Mouse (Mus musculus): ENCODE results near the gene Drc7. TPM values are rescaled to one million over a fixed set of nuclear protein-coding genes. Genes with fewer than 3 reads are reported as not detected.

Drc7 gene
- polyA plus RNA-seq, 1 experiment from 2014 or later = 0.05 TPM

DNA sequence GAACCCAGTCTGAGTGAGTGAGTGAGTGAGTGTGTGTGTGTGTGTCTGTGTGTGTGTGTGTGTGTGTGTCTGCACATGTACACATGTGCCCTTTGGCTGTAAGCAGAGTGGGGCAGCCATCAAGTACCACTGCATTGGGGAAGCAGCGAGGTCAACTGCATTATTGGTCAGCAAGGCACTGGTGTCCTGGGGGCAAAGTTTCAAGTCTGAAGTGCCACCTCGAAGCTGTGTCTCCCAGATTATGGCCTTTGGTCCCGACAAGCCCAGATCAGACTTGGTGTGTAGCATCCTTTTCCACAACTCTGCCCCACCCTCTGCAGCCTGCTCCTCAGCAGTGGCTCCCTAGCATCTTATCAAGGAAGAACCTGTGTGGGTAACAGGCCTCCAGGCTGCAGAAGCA is 57.7 kb downstream of the Drc7 start:
- Histone ChIP-seq H3K4me1 (ENCODE audit: insufficient read depth, low read length) (no peaks in the 10 kb centered on the region), H3K4me2 (replicated peaks; ENCODE audit: low read depth, low read length) (no peak overlapping the region), H3K9me3 (ENCODE audit: low read length) (no peaks in the 10 kb centered on the region), H3K4me3 (ENCODE audit: low read length) (no peak overlapping the region), H3K27ac (ENCODE audit: low read length) (no peak overlapping the region), H3K9ac (replicated peaks; ENCODE audit: low read length) (no peak overlapping the region), H3K36me3 (ENCODE audit: insufficient read depth, low read length) (peaks cover 9% of the 10 kb centered on the region; the same call in 1 of the 2 replicates), H3K27me3 (ENCODE audit: insufficient read depth, low read length) (no peaks in the 10 kb centered on the region)
- 89% methylated on average over 3 of the region's 3 CpGs for WGBS
- ATAC-seq (ENCODE audit: low FRiP score, low TSS enrichment) = no peak

DNA sequence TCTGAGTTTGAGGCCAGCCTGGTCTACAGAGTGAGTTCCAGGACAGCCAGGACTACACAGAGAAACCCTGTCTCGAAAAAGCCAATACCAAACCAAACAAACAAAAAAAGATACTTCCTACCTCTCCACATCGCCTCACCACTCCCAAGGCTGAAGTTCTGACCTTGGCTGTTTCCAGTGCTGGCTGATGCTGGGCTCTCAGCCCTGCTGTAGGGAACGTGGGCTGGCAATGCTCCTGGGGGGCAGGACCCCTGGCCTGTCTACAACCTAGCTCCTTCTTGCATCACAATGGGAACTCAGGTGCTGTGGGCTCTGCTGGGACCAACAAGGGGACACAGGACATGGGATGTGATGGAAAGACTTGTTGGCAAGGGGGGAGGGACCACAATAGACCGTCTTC is 58.2 kb downstream of the Drc7 start:
- 0 out of 2 replicates have a peak, but pooled peaks have one; percentile 15 for ATAC-seq (ENCODE audit: low FRiP score, low TSS enrichment)
- H3K4me3 ChIP-seq (ENCODE audit: low read length) = no peak overlapping the region
- no peak overlapping the region for H3K9ac ChIP-seq (replicated peaks; ENCODE audit: low read length)
- H3K27me3 ChIP-seq (ENCODE audit: insufficient read depth, low read length) = no peaks in the 10 kb centered on the region
- no peaks in the 10 kb centered on the region for H3K4me1 ChIP-seq (ENCODE audit: insufficient read depth, low read length)
- no peaks in the 10 kb centered on the region for H3K9me3 ChIP-seq (ENCODE audit: low read length)
- peaks cover 6% of the 10 kb centered on the region; the same call in 1 of the 2 replicates for H3K36me3 ChIP-seq (ENCODE audit: insufficient read depth, low read length)
- no peak overlapping the region for H3K27ac ChIP-seq (ENCODE audit: low read length)
- WGBS = 87% methylated on average over 4 of the region's 4 CpGs
- no peak overlapping the region for H3K4me2 ChIP-seq (replicated peaks; ENCODE audit: low read depth, low read length)

DNA sequence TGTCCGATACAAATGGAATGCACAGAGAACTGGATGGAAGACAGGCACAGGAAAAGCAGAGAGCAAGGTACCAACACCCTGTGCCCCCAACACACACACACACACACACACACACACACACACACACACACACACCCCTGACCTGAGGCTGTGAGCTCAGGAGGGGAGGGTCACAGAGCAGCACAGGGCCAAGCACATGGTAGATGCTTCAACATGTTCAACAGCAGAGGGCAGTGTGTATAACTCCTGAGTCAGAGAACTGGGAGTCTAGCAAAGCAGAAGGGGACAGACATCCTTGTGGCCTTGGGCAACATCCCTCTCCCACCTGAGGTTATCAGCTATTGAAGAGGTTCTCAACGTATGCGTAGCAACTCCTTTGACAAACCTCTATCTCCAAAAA is 58.8 kb downstream of the Drc7 start:
- Histone ChIP-seq H3K4me1 (ENCODE audit: insufficient read depth, low read length) (no peaks in the 10 kb centered on the region), H3K36me3 (ENCODE audit: insufficient read depth, low read length) (peaks cover 6% of the 10 kb centered on the region; the same call in 1 of the 2 replicates), H3K4me2 (replicated peaks; ENCODE audit: low read depth, low read length) (no peak overlapping the region), H3K9ac (replicated peaks; ENCODE audit: low read length) (no peak overlapping the region), H3K27ac (ENCODE audit: low read length) (no peak overlapping the region), H3K4me3 (ENCODE audit: low read length) (no peak overlapping the region), H3K27me3 (ENCODE audit: insufficient read depth, low read length) (no peaks in the 10 kb centered on the region), H3K9me3 (ENCODE audit: low read length) (no peaks in the 10 kb centered on the region)
- WGBS = 86% methylated on average over 3 of the region's 3 CpGs
- peak; percentile 65 for ATAC-seq (ENCODE audit: low FRiP score, low TSS enrichment)

GRCm38 (mm10) chr8:95123455-95123854 is 68.6 kb downstream of the Drc7 start:
- no peak for ATAC-seq (ENCODE audit: low FRiP score, low TSS enrichment)
- Histone ChIP-seq H3K36me3 (ENCODE audit: insufficient read depth, low read length) (peaks cover 20% of the 10 kb centered on the region), H3K4me3 (ENCODE audit: low read length) (no peak overlapping the region), H3K9me3 (ENCODE audit: low read length) (no peaks in the 10 kb centered on the region), H3K4me2 (replicated peaks; ENCODE audit: low read depth, low read length) (no peak overlapping the region), H3K27ac (ENCODE audit: low read length) (no peak overlapping the region), H3K4me1 (ENCODE audit: insufficient read depth, low read length) (peaks cover 9% of the 10 kb centered on the region), H3K9ac (replicated peaks; ENCODE audit: low read length) (no peak overlapping the region), H3K27me3 (ENCODE audit: insufficient read depth, low read length) (no peaks in the 10 kb centered on the region)
- 92% methylated on average over 5 of the region's 5 CpGs for WGBS

DNA sequence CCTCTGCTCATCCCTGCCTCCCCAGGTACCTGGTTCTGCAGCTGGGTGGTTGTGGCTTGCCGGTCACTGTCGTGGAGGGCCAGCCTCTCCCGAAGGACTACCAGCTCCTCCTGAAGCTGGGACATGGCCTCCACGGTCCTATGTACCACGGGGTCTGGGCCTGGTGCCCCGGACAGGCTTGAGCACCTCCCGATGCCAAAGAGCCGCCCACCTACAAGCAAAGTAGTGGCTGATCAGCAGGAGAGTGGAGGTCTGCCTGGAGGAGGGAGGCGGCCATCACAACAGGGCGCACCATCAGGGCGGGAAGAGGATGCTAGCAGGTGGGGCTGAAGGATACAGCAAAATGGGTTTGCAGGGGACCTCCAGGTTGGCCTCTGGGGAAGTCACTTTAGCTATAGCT is 71.6 kb downstream of the Drc7 start:
- Histone ChIP-seq H3K36me3 (ENCODE audit: insufficient read depth, low read length) (peaks cover 20% of the 10 kb centered on the region), H3K4me3 (ENCODE audit: low read length) (no peak overlapping the region)

GRCm38 (mm10) chr8:95127658-95128057 is 72.8 kb downstream of the Drc7 start:
- H3K27me3 ChIP-seq (ENCODE audit: insufficient read depth, low read length) = no peaks in the 10 kb centered on the region
- peak; percentile 88 for ATAC-seq (ENCODE audit: low FRiP score, low TSS enrichment)

More for the DNA sequence above, 71.6 kb downstream of the Drc7 start:
- 86% methylated on average over 11 of the region's 11 CpGs for WGBS
- Histone ChIP-seq H3K27me3 (ENCODE audit: insufficient read depth, low read length) (no peaks in the 10 kb centered on the region), H3K9me3 (ENCODE audit: low read length) (no peaks in the 10 kb centered on the region), H3K4me1 (ENCODE audit: insufficient read depth, low read length) (peaks cover 16% of the 10 kb centered on the region), H3K27ac (ENCODE audit: low read length) (no peak overlapping the region), H3K9ac (replicated peaks; ENCODE audit: low read length) (no peak overlapping the region), H3K4me2 (replicated peaks; ENCODE audit: low read depth, low read length) (no peak overlapping the region)
- ATAC-seq (ENCODE audit: low FRiP score, low TSS enrichment) = 0 out of 2 replicates have a peak, but pooled peaks have one; percentile 24

More at GRCm38 (mm10) chr8:95127658-95128057, 72.8 kb downstream of the Drc7 start:
- H3K4me1 ChIP-seq (ENCODE audit: insufficient read depth, low read length) = peaks cover 18% of the 10 kb centered on the region
- no peak overlapping the region for H3K4me2 ChIP-seq (replicated peaks; ENCODE audit: low read depth, low read length)
- no peak overlapping the region for H3K27ac ChIP-seq (ENCODE audit: low read length)
- H3K36me3 ChIP-seq (ENCODE audit: insufficient read depth, low read length) = peaks cover 23% of the 10 kb centered on the region
- no peaks in the 10 kb centered on the region for H3K9me3 ChIP-seq (ENCODE audit: low read length)
- WGBS = 32% methylated on average over 9 of the region's 9 CpGs
- no peak overlapping the region for H3K4me3 ChIP-seq (ENCODE audit: low read length)
- no peak overlapping the region for H3K9ac ChIP-seq (replicated peaks; ENCODE audit: low read length)

Other genes with a start within 250 kb of the Drc7 start
- 0.57 TPM in 1 of 2 replicates, not detected in the other for gene Ccl17, start 244.7 kb upstream of the Drc7 start, polyA plus RNA-seq (2015; fragmentation: Nextera tagmentation; extraction: Ambion mirVana)
- gene Coq9, start 216.8 kb upstream of the Drc7 start, polyA plus RNA-seq (2015; fragmentation: Nextera tagmentation; extraction: Ambion mirVana) = 100 and 110 TPM in 2 replicates
- 125 and 131 TPM in 2 replicates for gene Ciapin1, start 216.7 kb upstream of the Drc7 start, polyA plus RNA-seq (2015; fragmentation: Nextera tagmentation; extraction: Ambion mirVana)
- gene Polr2c, start 197.7 kb upstream of the Drc7 start, polyA plus RNA-seq (2015; fragmentation: Nextera tagmentation; extraction: Ambion mirVana) = 157 and 179 TPM in 2 replicates
- gene Dok4, start 178.8 kb upstream of the Drc7 start, polyA plus RNA-seq (2015; fragmentation: Nextera tagmentation; extraction: Ambion mirVana) = 34.8 and 39.3 TPM in 2 replicates
- 20.1 and 21.0 TPM in 2 replicates for gene Ccdc102a, start 137.0 kb upstream of the Drc7 start, polyA plus RNA-seq (2015; fragmentation: Nextera tagmentation; extraction: Ambion mirVana)
- 0.05 and 0.08 TPM in 2 replicates for gene Adgrg5, start 131.4 kb upstream of the Drc7 start, polyA plus RNA-seq (2015; fragmentation: Nextera tagmentation; extraction: Ambion mirVana)
- 66.2 and 67.8 TPM in 2 replicates for gene Adgrg1, start 80.4 kb upstream of the Drc7 start, polyA plus RNA-seq (2015; fragmentation: Nextera tagmentation; extraction: Ambion mirVana)
- 5.0 and 5.1 TPM in 2 replicates for gene Adgrg3, start 37.4 kb upstream of the Drc7 start, polyA plus RNA-seq (2015; fragmentation: Nextera tagmentation; extraction: Ambion mirVana)
- gene Katnb1, start 26.1 kb downstream of the Drc7 start, polyA plus RNA-seq (2015; fragmentation: Nextera tagmentation; extraction: Ambion mirVana) = 29.5 and 33.2 TPM in 2 replicates
- gene Kifc3, start 147.7 kb downstream of the Drc7 start, polyA plus RNA-seq (2015; fragmentation: Nextera tagmentation; extraction: Ambion mirVana) = 32.5 and 37.7 TPM in 2 replicates

All from kidney, embryonic 16.5 days (tissue).